Mouse (Mus musculus) MEL (cell line): ENCODE results near the gene Xab2. TPM values are rescaled to one million over a fixed set of nuclear protein-coding genes. Genes with fewer than 3 reads are reported as not detected.

ENCODE experiments used
- DNase-seq: peaks from one replicate; pipeline ENCODE4 v3.0.0; 2011; ENCODE audit warnings: low read depth, low spot score
- H3K27ac ChIP-seq: 2 replicates; pipeline ENCODE4 v1.5.1; 2012; ENCODE audit warnings: low read depth, mild to moderate bottlenecking, control low read depth, low read length, moderate library complexity; ENCODE audit not compliant: control insufficient read depth
- H3K27me3 ChIP-seq, 2 experiments: fragments of 150-350 bp in 1 of 2; sonication (generic) in 1 of 2; 2 replicates each; pipeline ENCODE4 v1.6.1; 2012; ENCODE audit warnings: low read length in 2 of 2, mild to moderate bottlenecking in 2 of 2, improper control_type of control experiment in 1 of 2, moderate library complexity in 1 of 2; ENCODE audit not compliant: insufficient read depth in 2 of 2, control insufficient read depth in 1 of 2
- H3K36me3 ChIP-seq, 2 experiments: 2 replicates each; pipeline ENCODE4 v1.6.1; 2012 to 2014; ENCODE audit warnings: low read length in 2 of 2, improper control_type of control experiment in 1 of 2, inconsistent platforms in 1 of 2, mild to moderate bottlenecking in 1 of 2; ENCODE audit not compliant: insufficient read depth in 2 of 2, control insufficient read depth in 1 of 2
- H3K4me1 ChIP-seq, 2 experiments: fragments of 150-350 bp in 1 of 2; sonication (generic) in 1 of 2; 2 replicates each; pipeline ENCODE4 v1.6.1; 2012; ENCODE audit warnings: low read length in 2 of 2, improper control_type of control experiment in 1 of 2, mild to moderate bottlenecking in 1 of 2; ENCODE audit not compliant: insufficient read depth in 2 of 2, control insufficient read depth in 1 of 2
- H3K4me3 ChIP-seq, 2 experiments: fragments of 150-350 bp in 1 of 2; sonication (generic) in 1 of 2; 2 replicates each; pipeline ENCODE4 v1.5.1; 2012; ENCODE audit warnings: low read depth in 2 of 2, low read length in 2 of 2, mild to moderate bottlenecking in 2 of 2, moderate library complexity in 2 of 2, control low read depth in 1 of 2, improper control_type of control experiment in 1 of 2; ENCODE audit not compliant: control insufficient read depth in 1 of 2, insufficient read depth in 1 of 2
- H3K79me2 ChIP-seq: 2 replicates; pipeline ENCODE4 v1.6.1; 2012; ENCODE audit warnings: mild to moderate bottlenecking, low read length, moderate library complexity; ENCODE audit not compliant: control insufficient read depth, poor library complexity, insufficient read depth
- H3K9ac ChIP-seq: 2 replicates; pipeline ENCODE4 v1.6.1; 2012; ENCODE audit warnings: low read depth, mild to moderate bottlenecking, control low read depth, low read length, moderate library complexity; ENCODE audit not compliant: control insufficient read depth, poor library complexity, severe bottlenecking
- H3K9me3 ChIP-seq: fragments of 150-350 bp; sonication (generic); replicated peaks from 2 replicates; pipeline ENCODE4 v1.6.1; 2012; ENCODE audit warnings: mild to moderate bottlenecking, low read length, improper control_type of control experiment, moderate library complexity; ENCODE audit not compliant: insufficient read depth
- BHLHE40 ChIP-seq: IDR thresholded peaks from 2 replicates; pipeline ENCODE4 v1.6.1; 2012; ENCODE audit warnings: low read depth, mild to moderate bottlenecking, inconsistent platforms, low read length, improper control_type of control experiment, borderline replicate concordance
- CHD1 ChIP-seq: IDR thresholded peaks from 2 replicates; pipeline ENCODE4 v1.6.1; 2012; ENCODE audit warnings: low read depth, mild to moderate bottlenecking, inconsistent platforms, low read length, improper control_type of control experiment
- CTCF ChIP-seq, 3 experiments: IDR thresholded peaks in 2 of 3; conservative IDR thresholded peaks in 1 of 3; 2 replicates each; pipeline ENCODE4 v1.5.1; 2011 to 2012; ENCODE audit warnings: low read length in 3 of 3, low read depth in 2 of 3, mild to moderate bottlenecking in 2 of 3, improper control_type of control experiment in 1 of 3, inconsistent platforms in 1 of 3, mixed read lengths in 1 of 3, moderate library complexity in 1 of 3; ENCODE audit not compliant: control insufficient read depth in 1 of 3, insufficient read depth in 1 of 3, poor library complexity in 1 of 3, severe bottlenecking in 1 of 3
- ELF1 ChIP-seq: IDR thresholded peaks from 2 replicates; pipeline ENCODE4 v1.6.1; 2014; ENCODE audit warnings: low read depth, mild to moderate bottlenecking, inconsistent platforms, low read length, improper control_type of control experiment, moderate library complexity
- EP300 ChIP-seq, 2 experiments: IDR thresholded peaks; 2 replicates each; pipeline ENCODE4 v1.6.1; 2011; ENCODE audit warnings: improper control_type of control experiment in 2 of 2, low read length in 2 of 2, low read depth in 1 of 2, mild to moderate bottlenecking in 1 of 2
- GATA1 ChIP-seq: IDR thresholded peaks from 2 replicates; pipeline ENCODE4 v1.6.1; 2011; ENCODE audit warnings: low read depth, low read length, improper control_type of control experiment
- KAT2A ChIP-seq: conservative IDR thresholded peaks from 2 replicates; pipeline ENCODE4 v1.6.1; 2012; ENCODE audit warnings: low read depth, low read length, improper control_type of control experiment, inconsistent platforms
- MAZ ChIP-seq: IDR thresholded peaks from 2 replicates; pipeline ENCODE4 v1.6.1; 2012; ENCODE audit warnings: low read depth, mild to moderate bottlenecking, inconsistent platforms, low read length, improper control_type of control experiment
- MYB ChIP-seq: IDR thresholded peaks from 2 replicates; pipeline ENCODE4 v1.6.1; 2011; ENCODE audit warnings: mild to moderate bottlenecking, low read depth, low read length, improper control_type of control experiment
- MYC ChIP-seq: IDR thresholded peaks from 2 replicates; pipeline ENCODE4 v1.6.1; 2011; ENCODE audit warnings: low read depth, mild to moderate bottlenecking, low read length, improper control_type of control experiment, moderate library complexity
- NELFE ChIP-seq: IDR thresholded peaks from 2 replicates; pipeline ENCODE4 v1.6.1; 2011; ENCODE audit warnings: low read depth, low read length, improper control_type of control experiment
- NRF1 ChIP-seq: IDR thresholded peaks from 2 replicates; pipeline ENCODE4 v1.6.1; 2014; ENCODE audit warnings: low read depth, mild to moderate bottlenecking, inconsistent platforms, low read length, improper control_type of control experiment, moderate library complexity; ENCODE audit not compliant: poor library complexity, insufficient read depth, severe bottlenecking
- POLR2AphosphoS2 ChIP-seq: IDR thresholded peaks from 2 replicates; pipeline ENCODE4 v1.6.1; 2011; ENCODE audit warnings: low read length, improper control_type of control experiment
- POLR2AphosphoS5 ChIP-seq: IDR thresholded peaks from 2 replicates; pipeline ENCODE4 v1.6.1; 2012; ENCODE audit warnings: low read depth, borderline replicate concordance, mild to moderate bottlenecking, inconsistent platforms, low read length, moderate library complexity, mixed read lengths
- SIN3A ChIP-seq: IDR thresholded peaks from 2 replicates; pipeline ENCODE4 v1.6.1; 2012; ENCODE audit warnings: low read length, improper control_type of control experiment, inconsistent platforms
- SMC3 ChIP-seq: IDR thresholded peaks from 2 replicates; pipeline ENCODE4 v1.6.1; 2011; ENCODE audit warnings: low read depth, low read length, improper control_type of control experiment
- TAL1 ChIP-seq: IDR thresholded peaks from 2 replicates; pipeline ENCODE4 v1.6.1; 2012; ENCODE audit warnings: mild to moderate bottlenecking, inconsistent platforms, low read length, moderate library complexity, mixed read lengths
- UBTF ChIP-seq: IDR thresholded peaks from 2 replicates; pipeline ENCODE4 v1.6.1; 2012; ENCODE audit warnings: low read depth, mild to moderate bottlenecking, inconsistent platforms, low read length, improper control_type of control experiment, moderate library complexity, borderline replicate concordance; ENCODE audit not compliant: insufficient read depth
- USF1 ChIP-seq: IDR thresholded peaks from 2 replicates; pipeline ENCODE4 v1.6.1; 2014; ENCODE audit warnings: low read depth, mild to moderate bottlenecking, inconsistent platforms, low read length, improper control_type of control experiment, moderate library complexity
- ZC3H11A ChIP-seq: IDR thresholded peaks from 2 replicates; pipeline ENCODE4 v1.6.1; 2012; ENCODE audit warnings: low read depth, mild to moderate bottlenecking, inconsistent platforms, low read length, improper control_type of control experiment
- ZMIZ1 ChIP-seq: IDR thresholded peaks from 2 replicates; pipeline ENCODE4 v1.6.1; 2012; ENCODE audit warnings: low read depth, mild to moderate bottlenecking, inconsistent platforms, low read length, improper control_type of control experiment, moderate library complexity
- ZNF384 ChIP-seq: IDR thresholded peaks from 2 replicates; pipeline ENCODE4 v1.6.1; 2012; ENCODE audit warnings: low read depth, mild to moderate bottlenecking, inconsistent platforms, low read length, improper control_type of control experiment
- polyA plus RNA-seq, 2 experiments: library from polyadenylated mRNA; stranded (reverse) in 1 of 2; unstranded in 1 of 2; fragments of >175 nt in 1 of 2; fragments of >200 nt in 1 of 2; gene quantifications; 2 replicates each; pipeline versions ENCODE4 v1.2.1 to v1.2.4; 2012; ENCODE audit warnings: low replicate concordance in 2 of 2, low read depth in 1 of 2; ENCODE audit not compliant: insufficient read length in 2 of 2, insufficient read depth in 1 of 2, missing spikeins in 1 of 2
- total RNA-seq: library from RNA; depleted of rRNA; stranded (reverse); fragments of 300-350 nt; gene quantifications from 2 replicates; pipeline ENCODE4 v1.2.3, GENCODE M21; 2012

The Xab2 gene
- total and polyA plus RNA-seq, 3 experiments: 54.8 to 90.4 (median 68.1) TPM

DNA sequence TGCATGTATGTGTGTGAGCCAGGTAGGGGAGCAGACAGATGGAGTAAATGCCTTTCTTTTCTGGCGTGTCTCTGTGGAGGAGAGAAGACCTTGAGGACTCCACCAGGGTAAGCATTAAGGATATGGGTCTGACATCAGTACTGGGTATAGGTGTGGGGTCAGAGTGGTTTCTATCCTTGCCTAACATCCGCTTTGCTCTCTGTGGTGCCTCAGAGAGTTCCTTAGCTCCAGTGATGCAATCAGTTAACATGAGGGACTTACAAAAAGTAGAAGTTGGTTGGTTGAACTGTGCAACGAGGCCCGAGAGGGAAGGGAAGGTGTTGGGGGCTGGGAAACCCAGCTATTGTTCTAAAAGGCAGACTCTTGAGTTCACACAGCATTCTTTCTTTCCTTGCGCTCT lies 43.3 kb upstream of the Xab2 start:
- no peaks in the 10 kb centered on the region for H3K9me3 ChIP-seq
- no peaks in the 10 kb centered on the region for H3K79me2 ChIP-seq
- H3K36me3 ChIP-seq: peaks cover 0 to 4% of the 10 kb centered on the region in 2 experiments; a peak in 2 of 4 replicates
- H3K27me3 ChIP-seq: peaks cover 0 to 4% of the 10 kb centered on the region in 2 experiments; a peak in 1 of 4 replicates
- TF ChIP-seq MYC: 0 out of 2 replicates have a peak, but pooled peaks have one; percentile 53
- 0 out of 2 replicates have a peak, but pooled peaks have one; percentile 24 for TF ChIP-seq GATA1
- no peak for TF ChIP-seq NRF1
- no peak for TF ChIP-seq CTCF (IDR thresholded peaks at IDR 0.05 in 2 of 3, conservative IDR thresholded peaks at IDR 0.05 in 1 of 3; ENCODE audit: control insufficient read depth in 1 of 3, insufficient read depth in 1 of 3, low read depth in 2 of 3, low read length in 3 of 3, poor library complexity in 1 of 3, severe bottlenecking in 1 of 3)
- no peak overlapping the region for H3K27ac ChIP-seq
- H3K9ac ChIP-seq: peak overlapping the region; percentile 21
- peaks cover 0 to 10% of the 10 kb centered on the region in 2 experiments; a peak in 1 of 4 replicates for H3K4me1 ChIP-seq
- peak; percentile 66 for DNase-seq
- H3K4me3 ChIP-seq: no peak overlapping the region

GRCm38 (mm10) chr8:3660889-3661288 lies 39.8 kb upstream of the Xab2 start:
- Histone ChIP-seq H3K4me1 (peaks cover 0 to 10% of the 10 kb centered on the region in 2 experiments; a peak in 1 of 4 replicates), H3K27ac (no peak overlapping the region), H3K36me3 (peaks cover 0 to 4% of the 10 kb centered on the region in 2 experiments; a peak in 2 of 4 replicates), H3K9me3 (no peaks in the 10 kb centered on the region), H3K79me2 (no peaks in the 10 kb centered on the region), H3K4me3 (no peak overlapping the region), H3K9ac (no peak overlapping the region), H3K27me3 (no peaks in the 10 kb centered on the region; a peak in 2 of 4 replicates)
- no peak for TF ChIP-seq POLR2AphosphoS5
- no peak for TF ChIP-seq NRF1
- no peak for TF ChIP-seq NELFE
- no peak for TF ChIP-seq MYB
- TF ChIP-seq USF1: no peak
- TF ChIP-seq ZMIZ1: no peak
- TF ChIP-seq SMC3: no peak
- no peak for TF ChIP-seq ELF1
- no peak for TF ChIP-seq CTCF (IDR thresholded peaks at IDR 0.05 in 2 of 3, conservative IDR thresholded peaks at IDR 0.05 in 1 of 3; ENCODE audit: control insufficient read depth in 1 of 3, insufficient read depth in 1 of 3, low read depth in 2 of 3, low read length in 3 of 3, poor library complexity in 1 of 3, severe bottlenecking in 1 of 3)
- no peak for TF ChIP-seq ZNF384
- TF ChIP-seq BHLHE40: no peak
- TF ChIP-seq SIN3A: no peak
- no peak for TF ChIP-seq TAL1
- TF ChIP-seq UBTF: no peak
- no peak for TF ChIP-seq CHD1
- TF ChIP-seq ZC3H11A: no peak
- no peak for TF ChIP-seq EP300 (IDR thresholded peaks at IDR 0.05; ENCODE audit: low read depth in 1 of 2, low read length in 2 of 2)
- no peak for TF ChIP-seq POLR2AphosphoS2
- TF ChIP-seq KAT2A: no peak
- no peak for TF ChIP-seq MAZ
- no peak for DNase-seq
